In the genomic region with DNA sequence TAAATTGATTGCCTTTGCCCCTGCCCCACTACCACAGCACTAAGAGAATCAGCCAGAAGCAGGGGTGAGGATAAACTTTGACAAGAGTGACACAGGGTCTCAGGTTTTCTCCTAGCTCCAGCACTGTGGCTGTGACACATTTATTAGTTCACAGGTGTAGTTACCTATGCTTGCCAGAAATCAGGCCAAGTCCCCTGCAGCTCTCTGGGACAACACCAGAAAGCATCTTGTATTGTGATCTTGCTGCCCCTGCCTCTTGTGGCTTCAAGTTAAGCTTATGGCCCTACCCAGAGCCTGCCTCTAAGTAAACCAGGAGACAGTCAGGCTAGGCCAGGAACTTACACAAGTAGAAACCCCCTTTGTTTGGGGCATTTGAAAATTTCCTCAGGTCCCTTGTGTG, we compare ENCODE assay signal across 9 mouse cellular contexts.
A peak's percentile ranks its signal among the peaks of the same experiment; 100 is the strongest.
DNase-seq lines count a peak whose midpoint lies in the region.
"Had no signal": no experiment of that assay in that cellular context is flagged by ENCODE, and none has a peak within 500 bp of the region (broad histone marks: within the 10 kb centered on the region; RNA-seq: fewer than 3 reads in every experiment).

No protein-coding gene starts in this region.

- DNase-seq in brain, adult 2 months (ENCODE audit: low read depth, low spot score), result peak; percentile 82
- DNase-seq in cerebellum, adult 18-20 months, result peak; percentile 71 to 79
- peak; percentile 84 for DNase-seq in cerebellum, adult 9-11 months
- peak; percentile 73 to 77 for DNase-seq in cerebellum, postnatal 36 days
- DNase-seq in kidney, adult 18-20 months, result no peak
- no peak for DNase-seq in kidney, postnatal 10 days
- DNase-seq: adrenal gland, adult 2 months; adrenal gland, postnatal 36 days; kidney, adult 9 months had no signal

Comparison
In these comparisons a context has a peak if more than half of its experiments do, and no peak if none do; other contexts are left out.
1. DNase-seq: peak in brain, adult 2 months (single experiment), cerebellum, adult 18-20 months (2 of 2), cerebellum, adult 9-11 months (single experiment) and cerebellum, postnatal 36 days (2 of 2); none in kidney, adult 18-20 months (single experiment) and kidney, postnatal 10 days (single experiment).